Mouse (Mus musculus) embryonic facial prominence, embryonic 10.5 days (tissue): ENCODE data around the gene Msl1. TPM values are rescaled to one million over a fixed set of nuclear protein-coding genes. Genes with fewer than 3 reads are reported as not detected.

Experiments used
- DNase-seq: peaks from one replicate; pipeline ENCODE4 v3.0.0-alpha.2; 2017; ENCODE audit warnings: low spot score
- H3K27ac ChIP-seq: fragments of 300-500 bp; sonication (generic); replicated peaks from 2 replicates; pipeline ENCODE4 v1.5.1; 2016; ENCODE audit warnings: mild to moderate bottlenecking
- H3K27me3 ChIP-seq: fragments of 300-500 bp; sonication (generic); replicated peaks from 2 replicates; pipeline ENCODE4 v1.6.1; 2016; ENCODE audit warnings: low read depth, mild to moderate bottlenecking; ENCODE audit not compliant: poor library complexity, severe bottlenecking
- H3K36me3 ChIP-seq: fragments of 300-500 bp; sonication (generic); replicated peaks from 2 replicates; pipeline ENCODE4 v1.6.1; 2016; ENCODE audit warnings: mild to moderate bottlenecking, moderate library complexity
- H3K4me1 ChIP-seq: fragments of 300-500 bp; sonication (generic); 2 replicates; pipeline ENCODE4 v1.6.1; 2016
- H3K4me3 ChIP-seq: fragments of 300-500 bp; sonication (generic); 2 replicates; pipeline ENCODE4 v1.5.1; 2016; ENCODE audit warnings: mild to moderate bottlenecking, moderate library complexity
- H3K9me3 ChIP-seq: fragments of 300-500 bp; sonication (generic); 2 replicates; pipeline ENCODE4 v1.6.1; 2016; ENCODE audit warnings: mild to moderate bottlenecking
- WGBS: fragments of 180-500 bp; shearing (Covaris S2); methylation state at CpG from one replicate; pipeline ENCODE4 v1.1.7; 2016; 5-methylcytosine and 5-hydroxymethylcytosine counted together
- polyA plus RNA-seq: library from polyadenylated mRNA; unstranded; fragments of >200 nt; fragmentation: Nextera tagmentation; extraction: Ambion mirVana; gene quantifications from 2 replicates; pipeline ENCODE4 v1.2.1, GENCODE M21; 2016

The Msl1 gene
- polyA plus RNA-seq, 1 experiment from 2014 or later: 23.4 TPM

- 60% methylated on average over 5 of the region's 5 CpGs for WGBS
- Histone ChIP-seq H3K4me1 (peaks cover 63% of the 10 kb centered on the region), H3K4me3 (peak overlapping the region; percentile 43), H3K36me3 (peaks cover 71% of the 10 kb centered on the region), H3K9me3 (no peaks in the 10 kb centered on the region), H3K27me3 (peaks cover 6% of the 10 kb centered on the region; the same call in 1 of the 2 replicates), H3K27ac (peak overlapping the region; percentile 49)
- DNase-seq: no peak
These were observed 28.5 kb upstream of the Msl1 start for GRCm38 (mm10) chr11:98766816-98767215.

- Histone ChIP-seq H3K9me3 (no peaks in the 10 kb centered on the region), H3K4me3 (peak overlapping the region; percentile 43), H3K27me3 (peaks cover 6% of the 10 kb centered on the region; the same call in 1 of the 2 replicates), H3K36me3 (peaks cover 67% of the 10 kb centered on the region), H3K4me1 (peaks cover 63% of the 10 kb centered on the region), H3K27ac (peak overlapping the region; percentile 48)
- DNase-seq: peak; percentile 64
- WGBS: 18% methylated on average over 9 of the region's 9 CpGs
These were observed 28.0 kb upstream of the Msl1 start for GRCm38 (mm10) chr11:98767276-98767675.

- peaks cover 65% of the 10 kb centered on the region for H3K36me3 ChIP-seq
- no peak overlapping the region for H3K27ac ChIP-seq
- peak overlapping the region; percentile 43 for H3K4me3 ChIP-seq
- DNase-seq: no peak
- H3K4me1 ChIP-seq: peaks cover 61% of the 10 kb centered on the region
- WGBS: 27% methylated on average over 4 of the region's 4 CpGs
- H3K27me3 ChIP-seq: peaks cover 6% of the 10 kb centered on the region; the same call in 1 of the 2 replicates
- no peaks in the 10 kb centered on the region for H3K9me3 ChIP-seq
These were observed 27.6 kb upstream of the Msl1 start for GRCm38 (mm10) chr11:98767713-98768112.

GRCm38 (mm10) chr11:98768127-98769006 is 26.9 kb upstream of the Msl1 start:
- peak overlapping the region; percentile 43 for H3K4me3 ChIP-seq
- 32% methylated on average over 39 of the region's 39 CpGs for WGBS
- no peaks in the 10 kb centered on the region for H3K9me3 ChIP-seq
- H3K27me3 ChIP-seq: peaks cover 6% of the 10 kb centered on the region; the same call in 1 of the 2 replicates
- DNase-seq: no peak
- H3K36me3 ChIP-seq: peaks cover 58% of the 10 kb centered on the region
- peaks cover 63% of the 10 kb centered on the region for H3K4me1 ChIP-seq
- peak overlapping the region; percentile 76 for H3K27ac ChIP-seq

- WGBS: 89% methylated on average over 25 of the region's 25 CpGs
- Histone ChIP-seq H3K27ac (no peak overlapping the region), H3K27me3 (peaks cover 6% of the 10 kb centered on the region; the same call in 1 of the 2 replicates), H3K36me3 (peaks cover 49% of the 10 kb centered on the region), H3K4me3 (peak overlapping the region; percentile 43; the same call in 1 of the 2 replicates), H3K9me3 (no peaks in the 10 kb centered on the region), H3K4me1 (peaks cover 65% of the 10 kb centered on the region)
- DNase-seq: no peak
These were observed 26.0 kb upstream of the Msl1 start for GRCm38 (mm10) chr11:98769007-98769954.

- 93% methylated on average over 26 of the region's 26 CpGs for WGBS
- peaks cover 6% of the 10 kb centered on the region; the same call in 1 of the 2 replicates for H3K27me3 ChIP-seq
These were observed 25.0 kb upstream of the Msl1 start for GRCm38 (mm10) chr11:98770096-98770975.

GRCm38 (mm10) chr11:98771131-98771530 is 24.2 kb upstream of the Msl1 start:
- Histone ChIP-seq H3K36me3 (peaks cover 34% of the 10 kb centered on the region), H3K4me3 (no peak overlapping the region), H3K9me3 (no peaks in the 10 kb centered on the region), H3K27me3 (peaks cover 6% of the 10 kb centered on the region; the same call in 1 of the 2 replicates), H3K27ac (no peak overlapping the region), H3K4me1 (peaks cover 68% of the 10 kb centered on the region)
- no peak for DNase-seq
- WGBS: 95% methylated on average over 18 of the region's 18 CpGs

More at GRCm38 (mm10) chr11:98770096-98770975, 25.0 kb upstream of the Msl1 start:
- Histone ChIP-seq H3K36me3 (peaks cover 42% of the 10 kb centered on the region), H3K4me1 (peaks cover 68% of the 10 kb centered on the region), H3K4me3 (no peak overlapping the region), H3K9me3 (no peaks in the 10 kb centered on the region), H3K27ac (no peak overlapping the region)
- DNase-seq: no peak

- peaks cover 6% of the 10 kb centered on the region; the same call in 1 of the 2 replicates for H3K27me3 ChIP-seq
- no peak overlapping the region for H3K4me3 ChIP-seq
- H3K36me3 ChIP-seq: peaks cover 33% of the 10 kb centered on the region
- 95% methylated on average over 11 of the region's 11 CpGs for WGBS
- H3K4me1 ChIP-seq: peaks cover 68% of the 10 kb centered on the region
- H3K27ac ChIP-seq: no peak overlapping the region
- no peak for DNase-seq
- no peaks in the 10 kb centered on the region for H3K9me3 ChIP-seq
These were observed 23.3 kb upstream of the Msl1 start for GRCm38 (mm10) chr11:98771844-98772525.

GRCm38 (mm10) chr11:98772667-98773171 is 22.6 kb upstream of the Msl1 start:
- Histone ChIP-seq H3K36me3 (peaks cover 33% of the 10 kb centered on the region), H3K27me3 (peaks cover 6% of the 10 kb centered on the region; the same call in 1 of the 2 replicates), H3K4me3 (no peak overlapping the region), H3K9me3 (no peaks in the 10 kb centered on the region), H3K27ac (no peak overlapping the region), H3K4me1 (peaks cover 68% of the 10 kb centered on the region)
- WGBS: 78% methylated on average over 8 of the region's 8 CpGs
- no peak for DNase-seq

GRCm38 (mm10) chr11:98773635-98774295 is 21.6 kb upstream of the Msl1 start:
- no peaks in the 10 kb centered on the region for H3K27me3 ChIP-seq
- peak; percentile 94 for DNase-seq
- H3K36me3 ChIP-seq: peaks cover 26% of the 10 kb centered on the region
- 1% methylated on average over 37 of the region's 37 CpGs for WGBS
- peaks cover 61% of the 10 kb centered on the region for H3K4me1 ChIP-seq
- H3K9me3 ChIP-seq: no peaks in the 10 kb centered on the region
- peak overlapping the region; percentile 59 for H3K27ac ChIP-seq
- peak overlapping the region; percentile 60 for H3K4me3 ChIP-seq
